Comparison of ENCODE assay signal across 15 mouse cellular contexts in the genomic region with DNA sequence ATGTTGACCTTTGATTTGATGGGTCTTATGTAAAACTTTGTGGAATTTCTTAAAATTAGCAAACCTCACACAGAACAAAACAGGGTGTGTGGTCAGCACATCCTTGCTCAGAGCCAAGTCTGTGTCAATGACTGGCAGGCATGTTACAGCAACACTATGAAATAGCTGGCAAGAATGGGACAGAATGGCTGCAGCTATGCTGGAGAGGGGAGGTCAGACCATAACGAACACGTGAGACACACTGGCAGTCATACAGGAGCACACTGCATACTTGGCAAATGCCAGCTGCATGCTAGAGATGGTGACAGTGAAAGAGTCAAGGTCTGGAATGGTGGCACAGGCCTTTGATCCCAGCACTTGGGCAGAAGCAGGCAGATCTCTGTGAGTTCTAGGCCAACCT.
"Had no signal": no experiment of that assay in that cellular context is flagged by ENCODE, and none has a peak within 500 bp of the region (broad histone marks: within the 10 kb centered on the region; RNA-seq: fewer than 3 reads in every experiment).

No protein-coding gene starts in this region.

- H3K4me2 ChIP-seq: kidney, embryonic 15.5 days; limb, embryonic 15.5 days; liver, embryonic 13.5 days; midbrain, embryonic 12.5 days; neural tube, embryonic 13.5 days had no signal

- ATAC-seq: midbrain, embryonic 16.5 days had no signal

- H3K9me3 ChIP-seq: kidney, embryonic 15.5 days; limb, embryonic 15.5 days; liver, embryonic 13.5 days; midbrain, embryonic 12.5 days; neural tube, embryonic 13.5 days had no signal

- H3K4me3 ChIP-seq: kidney, embryonic 15.5 days; left cerebral cortex, adult 2 months; limb, embryonic 15.5 days; liver, embryonic 13.5 days; midbrain, embryonic 12.5 days; neural tube, embryonic 13.5 days had no signal

- H3K27me3 ChIP-seq: kidney, embryonic 15.5 days; limb, embryonic 15.5 days; liver, embryonic 13.5 days; midbrain, embryonic 12.5 days; neural tube, embryonic 13.5 days had no signal

- H3K27ac ChIP-seq: kidney, embryonic 15.5 days; left cerebral cortex, adult 2 months; limb, embryonic 15.5 days; liver, embryonic 13.5 days; midbrain, embryonic 12.5 days; neural tube, embryonic 13.5 days had no signal

- DNase-seq: kidney, adult 2 months; kidney, postnatal 14 days; liver, embryonic 13.5 days; lung, adult 18-20 months; lung, postnatal 4 days; retina, postnatal 1 day; right cerebral cortex, postnatal 14 days; thymus, adult 18-20 months; thymus, postnatal 14 days had no signal

- H3K9ac ChIP-seq: kidney, embryonic 15.5 days; limb, embryonic 15.5 days; liver, embryonic 13.5 days; midbrain, embryonic 12.5 days; neural tube, embryonic 13.5 days had no signal
